Mouse (Mus musculus) testis, adult 2 months (tissue): ENCODE results near the gene Lrrc57.

Experiments
- CTCF ChIP-seq: fragments of 200-500 bp; IDR thresholded peaks from 2 replicates; pipeline ENCODE4 v1.5.1; 2012; ENCODE audit warnings: low read depth, mild to moderate bottlenecking, inconsistent platforms, low read length, moderate library complexity; ENCODE audit not compliant: control insufficient read depth, insufficient read depth, insufficient replicate concordance
- POLR2A ChIP-seq: fragments of 200-500 bp; IDR thresholded peaks from 2 replicates; pipeline ENCODE4 v1.6.1; 2012; ENCODE audit warnings: low read depth, mild to moderate bottlenecking, inconsistent platforms, low read length, moderate library complexity; ENCODE audit not compliant: control insufficient read depth

DNA sequence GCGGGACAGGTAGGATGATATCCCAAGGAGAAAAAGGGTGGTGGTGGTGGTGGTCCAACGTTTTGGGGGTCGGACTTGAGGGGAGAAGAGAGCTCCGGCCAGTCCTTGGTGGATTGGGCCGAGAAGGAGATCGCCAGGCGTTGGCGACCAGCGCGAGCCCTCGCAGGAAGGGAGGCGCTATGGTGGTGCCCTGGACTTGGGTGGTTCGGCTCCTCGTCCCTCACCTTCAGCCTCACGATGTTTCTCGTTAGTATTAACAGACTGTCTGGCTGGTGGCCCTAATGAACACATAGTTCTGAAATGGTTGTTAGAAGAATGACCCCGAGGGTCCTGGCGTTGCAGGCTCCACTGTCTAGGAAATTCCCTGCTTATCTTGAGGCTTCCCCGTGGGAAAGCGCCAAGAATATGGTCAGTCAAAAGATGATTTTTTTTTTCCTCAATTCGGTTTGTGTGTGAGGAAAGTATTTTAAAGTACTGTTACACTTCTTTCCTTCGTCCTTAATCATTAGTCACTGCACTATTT lies 41.5 kb downstream of the Lrrc57 start:
- TF ChIP-seq POLR2A (no peak), CTCF (no peak)
